Mouse (Mus musculus): ENCODE data around the gene Zdhhc6. TPM values are rescaled to one million over a fixed set of nuclear protein-coding genes. Genes with fewer than 3 reads are reported as not detected.

The Zdhhc6 gene
- total and polyA plus RNA-seq, 3 experiments: 33.8 to 62.8 (median 50.4) TPM

GRCm38 (mm10) chr19:55293175-55293574 lies 22.7 kb downstream of the Zdhhc6 start:
- H3K36me3 ChIP-seq (replicated peaks): peaks cover 92% of the 10 kb centered on the region
- H3K4me1 ChIP-seq (ENCODE audit: insufficient read depth, low read depth, low read length): peaks cover 13% of the 10 kb centered on the region
- no peak for DNase-seq (ENCODE audit: low spot score)
- H3K9me3 ChIP-seq (replicated peaks): no peaks in the 10 kb centered on the region
- no peaks in the 10 kb centered on the region for H3K27me3 ChIP-seq (ENCODE audit: insufficient read depth, low read length)
- TF ChIP-seq CTCF (IDR thresholded peaks at IDR 0.05; ENCODE audit: low read depth, low read length): no peak
- no peak for TF ChIP-seq GATA2 (IDR thresholded peaks at IDR 0.05; ENCODE audit: borderline replicate concordance, low read depth, low read length)
- TF ChIP-seq TAL1 (conservative IDR thresholded peaks at IDR 0.05; ENCODE audit: low read depth, low read length): no peak
- no peak overlapping the region for H3K4me3 ChIP-seq (ENCODE audit: low read depth, low read length)
- ATAC-seq (ENCODE audit: extremely low read depth, insufficient number of reproducible peaks, low FRiP score, poor library complexity, severe bottlenecking): no peak

DNA sequence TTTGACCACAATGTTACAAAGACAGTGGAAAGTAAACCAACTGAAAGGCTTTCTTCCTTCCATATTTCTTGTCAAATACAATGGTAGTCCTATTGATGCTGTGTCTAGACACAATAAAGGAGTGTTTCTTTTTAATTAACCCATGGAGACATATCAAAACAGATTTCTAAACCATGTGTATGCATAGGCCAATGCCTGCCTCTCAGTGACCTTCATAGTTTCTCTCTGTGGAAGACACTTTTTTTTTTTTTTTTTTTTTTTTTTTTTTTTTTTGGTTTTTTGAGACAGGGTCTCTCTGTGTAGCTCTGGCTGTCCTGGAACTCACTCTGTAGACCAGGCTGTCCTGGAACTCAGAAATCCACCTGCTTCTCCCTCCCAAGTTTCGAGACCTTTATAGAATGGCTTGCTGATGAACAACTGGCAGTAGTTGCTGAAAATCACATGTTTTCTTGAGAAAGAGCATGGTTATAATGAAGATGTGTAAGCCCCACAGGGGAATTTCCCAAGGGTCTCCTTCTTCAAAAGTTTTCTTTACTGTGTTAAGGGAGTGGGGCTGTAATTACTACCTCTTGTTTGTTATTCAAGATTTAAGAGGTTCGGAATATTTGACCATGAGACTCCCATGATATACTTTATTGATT lies 23.5 kb downstream of the Zdhhc6 start:
- ATAC-seq (ENCODE audit: extremely low read depth, insufficient number of reproducible peaks, low FRiP score, poor library complexity, severe bottlenecking) (no peak), DNase-seq (ENCODE audit: low spot score) (no peak)
- Histone ChIP-seq H3K27me3 (ENCODE audit: insufficient read depth, low read length) (no peaks in the 10 kb centered on the region), H3K36me3 (replicated peaks) (peaks cover 93% of the 10 kb centered on the region), H3K4me1 (ENCODE audit: insufficient read depth, low read depth, low read length) (peaks cover 13% of the 10 kb centered on the region), H3K9me3 (replicated peaks) (no peaks in the 10 kb centered on the region), H3K4me3 (ENCODE audit: low read depth, low read length) (no peak overlapping the region)
- TF ChIP-seq POLR2AphosphoS5 (IDR thresholded peaks at IDR 0.05; ENCODE audit: insufficient replicate concordance, low read depth, low read length): no peak
- no peak for TF ChIP-seq GATA1 (IDR thresholded peaks at IDR 0.05; ENCODE audit: borderline replicate concordance, low read length)
- TF ChIP-seq TAL1 (conservative IDR thresholded peaks at IDR 0.05; ENCODE audit: low read depth, low read length): no peak
- no peak for TF ChIP-seq CTCF (IDR thresholded peaks at IDR 0.05; ENCODE audit: low read depth, low read length)
- TF ChIP-seq GATA2 (IDR thresholded peaks at IDR 0.05; ENCODE audit: borderline replicate concordance, low read depth, low read length): no peak

DNA sequence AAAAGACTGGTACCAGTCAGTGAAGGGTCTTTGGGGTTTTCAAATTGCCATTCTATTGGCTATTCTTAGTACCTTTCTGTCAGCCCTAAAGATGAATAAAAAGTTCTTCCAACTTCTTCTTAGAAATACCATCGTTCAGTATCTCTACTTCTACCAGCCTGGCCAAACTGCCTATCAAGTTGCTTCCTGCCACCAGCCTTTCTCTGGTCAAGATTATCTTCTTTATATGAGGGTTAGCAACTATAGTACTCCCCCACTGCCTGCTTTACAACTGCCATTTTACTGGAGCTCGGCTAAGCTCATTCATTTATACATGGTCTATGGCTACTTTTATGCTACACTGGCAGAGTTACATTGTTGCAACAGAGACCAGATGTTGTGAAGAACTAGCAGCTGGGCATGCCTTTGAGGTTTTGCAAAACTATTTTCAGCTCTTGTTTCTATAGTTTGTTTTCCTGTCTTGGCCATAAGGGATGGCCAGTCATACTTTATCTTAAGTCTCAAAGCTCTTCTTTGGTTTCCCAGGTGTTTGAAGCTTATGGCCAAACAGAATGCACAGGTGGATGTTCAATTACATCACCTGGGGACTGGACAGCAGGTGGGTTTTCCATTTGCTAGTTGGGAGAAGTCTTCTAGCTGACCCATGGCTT lies 25.1 kb downstream of the Zdhhc6 start:
- DNase-seq (ENCODE audit: low spot score) (no peak), ATAC-seq (ENCODE audit: extremely low read depth, insufficient number of reproducible peaks, low FRiP score, poor library complexity, severe bottlenecking) (no peak)
- TF ChIP-seq TAL1 (conservative IDR thresholded peaks at IDR 0.05; ENCODE audit: low read depth, low read length) (no peak), GATA1 (IDR thresholded peaks at IDR 0.05; ENCODE audit: borderline replicate concordance, low read length) (no peak), POLR2AphosphoS5 (IDR thresholded peaks at IDR 0.05; ENCODE audit: insufficient replicate concordance, low read depth, low read length) (no peak), CTCF (IDR thresholded peaks at IDR 0.05; ENCODE audit: low read depth, low read length) (no peak)
- H3K4me3 ChIP-seq (ENCODE audit: low read depth, low read length): no peak overlapping the region
- no peaks in the 10 kb centered on the region for H3K27me3 ChIP-seq (ENCODE audit: insufficient read depth, low read length)
- H3K9me3 ChIP-seq (replicated peaks): no peaks in the 10 kb centered on the region
- peaks cover 11% of the 10 kb centered on the region for H3K4me1 ChIP-seq (ENCODE audit: insufficient read depth, low read depth, low read length)
- peaks cover 93% of the 10 kb centered on the region for H3K36me3 ChIP-seq (replicated peaks)

GRCm38 (mm10) chr19:55288974-55289373 lies 26.9 kb downstream of the Zdhhc6 start:
- Histone ChIP-seq H3K4me1 (ENCODE audit: insufficient read depth, low read depth, low read length) (no peaks in the 10 kb centered on the region; the same call in 1 of the 2 replicates), H3K27me3 (ENCODE audit: insufficient read depth, low read length) (no peaks in the 10 kb centered on the region), H3K9me3 (replicated peaks) (no peaks in the 10 kb centered on the region), H3K4me3 (ENCODE audit: low read depth, low read length) (no peak overlapping the region), H3K36me3 (replicated peaks) (peaks cover 93% of the 10 kb centered on the region)
- TF ChIP-seq GATA1 (IDR thresholded peaks at IDR 0.05; ENCODE audit: borderline replicate concordance, low read length) (no peak), POLR2AphosphoS5 (IDR thresholded peaks at IDR 0.05; ENCODE audit: insufficient replicate concordance, low read depth, low read length) (no peak), CTCF (IDR thresholded peaks at IDR 0.05; ENCODE audit: low read depth, low read length) (no peak), TAL1 (conservative IDR thresholded peaks at IDR 0.05; ENCODE audit: low read depth, low read length) (no peak), GATA2 (IDR thresholded peaks at IDR 0.05; ENCODE audit: borderline replicate concordance, low read depth, low read length) (no peak)
- ATAC-seq (ENCODE audit: extremely low read depth, insufficient number of reproducible peaks, low FRiP score, poor library complexity, severe bottlenecking) (no peak), DNase-seq (ENCODE audit: low spot score) (no peak)

GRCm38 (mm10) chr19:55286034-55286433 lies 29.8 kb downstream of the Zdhhc6 start:
- H3K4me3 ChIP-seq (ENCODE audit: low read depth, low read length): no peak overlapping the region
- peaks cover 96% of the 10 kb centered on the region for H3K36me3 ChIP-seq (replicated peaks)
- DNase-seq (ENCODE audit: low spot score) (no peak), ATAC-seq (ENCODE audit: extremely low read depth, insufficient number of reproducible peaks, low FRiP score, poor library complexity, severe bottlenecking) (no peak)
- H3K27me3 ChIP-seq (ENCODE audit: insufficient read depth, low read length): no peaks in the 10 kb centered on the region
- no peaks in the 10 kb centered on the region for H3K9me3 ChIP-seq (replicated peaks)
- TF ChIP-seq CTCF (IDR thresholded peaks at IDR 0.05; ENCODE audit: low read depth, low read length) (no peak), GATA2 (IDR thresholded peaks at IDR 0.05; ENCODE audit: borderline replicate concordance, low read depth, low read length) (no peak), TAL1 (conservative IDR thresholded peaks at IDR 0.05; ENCODE audit: low read depth, low read length) (no peak), POLR2AphosphoS5 (IDR thresholded peaks at IDR 0.05; ENCODE audit: insufficient replicate concordance, low read depth, low read length) (no peak), GATA1 (IDR thresholded peaks at IDR 0.05; ENCODE audit: borderline replicate concordance, low read length) (no peak)
- H3K4me1 ChIP-seq (ENCODE audit: insufficient read depth, low read depth, low read length): no peaks in the 10 kb centered on the region

DNA sequence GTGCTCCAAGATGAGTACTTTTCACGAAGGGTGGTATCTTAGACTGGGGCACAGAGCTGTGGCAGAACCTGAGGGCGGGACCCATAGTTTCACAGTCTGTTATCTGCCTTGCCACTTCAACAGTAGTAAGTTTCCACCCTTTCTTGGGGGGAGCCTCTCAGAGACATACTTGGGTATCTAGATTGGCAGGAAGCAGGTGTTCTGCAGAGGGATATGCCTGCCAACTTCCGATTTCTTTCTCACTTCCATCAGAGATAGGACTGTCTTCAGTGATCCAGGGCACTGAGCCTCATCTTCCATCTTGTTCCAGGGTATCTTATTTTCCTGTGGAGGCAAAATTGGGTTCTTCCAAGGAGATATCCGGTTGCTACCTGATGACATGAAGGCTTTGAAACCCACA lies 31.7 kb downstream of the Zdhhc6 start:
- ATAC-seq (ENCODE audit: extremely low read depth, insufficient number of reproducible peaks, low FRiP score, poor library complexity, severe bottlenecking) (no peak), DNase-seq (ENCODE audit: low spot score) (no peak)
- Histone ChIP-seq H3K9me3 (replicated peaks) (no peaks in the 10 kb centered on the region), H3K4me3 (ENCODE audit: low read depth, low read length) (no peak overlapping the region), H3K4me1 (ENCODE audit: insufficient read depth, low read depth, low read length) (no peaks in the 10 kb centered on the region), H3K36me3 (replicated peaks) (peaks cover 94% of the 10 kb centered on the region), H3K27me3 (ENCODE audit: insufficient read depth, low read length) (no peaks in the 10 kb centered on the region)
- TF ChIP-seq CTCF (IDR thresholded peaks at IDR 0.05; ENCODE audit: low read depth, low read length) (no peak), TAL1 (conservative IDR thresholded peaks at IDR 0.05; ENCODE audit: low read depth, low read length) (no peak), GATA2 (IDR thresholded peaks at IDR 0.05; ENCODE audit: borderline replicate concordance, low read depth, low read length) (no peak), GATA1 (IDR thresholded peaks at IDR 0.05; ENCODE audit: borderline replicate concordance, low read length) (no peak), POLR2AphosphoS5 (IDR thresholded peaks at IDR 0.05; ENCODE audit: insufficient replicate concordance, low read depth, low read length) (no peak)
